Mouse (Mus musculus) lung, adult 10 weeks (tissue): ENCODE measurements around the gene Spry1. TPM values are rescaled to one million over a fixed set of nuclear protein-coding genes. Genes with fewer than 3 reads are reported as not detected.

Experiments
- polyA plus RNA-seq: library from polyadenylated mRNA; stranded (reverse); fragments of 350-450 nt; fragmentation: Illumina TruSeq; extraction: RNeasy Lipid Tissue Mini Kit (QIAGEN cat#74804); gene quantifications from one replicate; pipeline ENCODE4 v1.2.3, GENCODE M21; 2014; ENCODE audit warnings: low read depth, low replicate concordance; ENCODE audit not compliant: insufficient read depth

Spry1 gene
- polyA plus RNA-seq: 63.5 TPM

DNA sequence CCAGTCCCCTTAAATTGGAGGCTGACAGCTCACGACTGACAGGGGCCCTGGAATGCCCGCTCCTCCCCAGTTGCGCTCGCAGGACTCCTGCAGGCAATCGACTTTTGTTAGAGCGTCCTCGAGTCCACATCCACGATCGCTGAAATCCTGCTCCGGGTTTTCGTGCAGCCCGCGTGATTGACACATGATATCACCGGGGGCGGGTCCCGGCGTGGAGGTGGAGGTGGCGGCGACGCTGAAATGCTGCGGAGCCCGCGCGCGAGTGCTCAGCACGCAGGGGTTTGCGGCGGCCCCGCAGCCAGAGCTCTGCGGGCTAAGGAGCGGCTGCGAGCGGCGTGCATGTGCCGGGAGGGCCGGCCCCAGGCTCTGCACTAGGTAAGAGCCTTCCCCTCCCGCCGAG lies at the start of gene Spry1:
Spry1 (plus strand) TSS at position 258 of the 400 bp plus-strand sequence.

Other genes with a start within 250 kb of the Spry1 start
- gene Spata5, start 220.1 kb upstream of the Spry1 start, polyA plus RNA-seq: 7.4 TPM
- gene Nudt6, start 219.7 kb upstream of the Spry1 start, polyA plus RNA-seq: 5.2 TPM
- 3.3 TPM for gene Gm5148, start 84.5 kb downstream of the Spry1 start, polyA plus RNA-seq